Mouse (Mus musculus) heart, postnatal 4 days (tissue): ENCODE measurements around the gene Olfr1393. TPM values are rescaled to one million over a fixed set of nuclear protein-coding genes. Genes with fewer than 3 reads are reported as not detected.

Experiments used
- DNase-seq: peaks from one replicate; pipeline ENCODE4 v3.0.0; 2021
- total RNA-seq, 2 experiments: library from RNA; stranded (reverse); gene quantifications; 2 replicates each; pipeline ENCODE4 v1.2.3; 2021

The Olfr1393 gene
- total RNA-seq: under 1 TPM; 0.23 to 0.33 TPM

DNA sequence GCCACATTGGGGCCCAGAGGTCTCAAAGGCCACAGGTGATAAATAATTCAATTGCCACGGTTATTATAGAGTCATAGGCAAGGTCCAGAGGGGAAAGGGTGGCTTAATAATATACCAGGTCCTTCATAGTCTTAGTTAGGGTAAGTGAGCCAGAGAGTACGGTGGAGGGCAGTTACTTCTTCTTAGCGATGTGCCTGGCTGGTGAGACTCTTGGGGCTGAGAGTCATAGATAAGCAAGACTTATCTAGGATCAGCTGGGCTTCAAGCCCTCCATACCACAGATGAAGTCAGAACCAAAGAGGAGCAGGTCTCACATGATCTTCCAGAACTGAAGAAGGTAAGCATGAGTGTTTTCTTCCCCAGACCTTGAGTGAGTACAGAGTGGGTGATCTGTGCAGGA lies at the start of gene Olfr1393:
Gene Olfr1393, plus strand, starts transcription at position 83 of the 400 bp plus-strand sequence.
- no peak for DNase-seq

DNA sequence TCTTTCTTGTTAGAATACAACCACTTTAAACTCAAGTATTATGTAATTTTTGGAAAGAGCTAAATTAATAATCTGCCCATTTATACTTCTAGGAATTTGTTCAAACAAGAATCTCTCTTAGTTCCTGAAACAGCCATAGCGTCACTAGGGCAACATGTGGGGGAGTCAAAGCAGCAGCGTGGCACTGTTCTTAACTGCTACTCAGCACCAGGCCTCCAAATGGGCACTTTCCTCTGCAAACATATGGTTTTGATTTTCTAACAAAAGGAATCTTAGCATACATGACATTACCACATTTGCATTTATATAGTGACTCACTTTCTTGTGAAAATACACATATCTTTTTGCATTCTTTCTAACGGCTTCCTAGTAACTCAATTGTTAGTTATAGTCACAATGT lies 45.3 kb upstream of the Olfr1393 start:
- DNase-seq: no peak

DNA sequence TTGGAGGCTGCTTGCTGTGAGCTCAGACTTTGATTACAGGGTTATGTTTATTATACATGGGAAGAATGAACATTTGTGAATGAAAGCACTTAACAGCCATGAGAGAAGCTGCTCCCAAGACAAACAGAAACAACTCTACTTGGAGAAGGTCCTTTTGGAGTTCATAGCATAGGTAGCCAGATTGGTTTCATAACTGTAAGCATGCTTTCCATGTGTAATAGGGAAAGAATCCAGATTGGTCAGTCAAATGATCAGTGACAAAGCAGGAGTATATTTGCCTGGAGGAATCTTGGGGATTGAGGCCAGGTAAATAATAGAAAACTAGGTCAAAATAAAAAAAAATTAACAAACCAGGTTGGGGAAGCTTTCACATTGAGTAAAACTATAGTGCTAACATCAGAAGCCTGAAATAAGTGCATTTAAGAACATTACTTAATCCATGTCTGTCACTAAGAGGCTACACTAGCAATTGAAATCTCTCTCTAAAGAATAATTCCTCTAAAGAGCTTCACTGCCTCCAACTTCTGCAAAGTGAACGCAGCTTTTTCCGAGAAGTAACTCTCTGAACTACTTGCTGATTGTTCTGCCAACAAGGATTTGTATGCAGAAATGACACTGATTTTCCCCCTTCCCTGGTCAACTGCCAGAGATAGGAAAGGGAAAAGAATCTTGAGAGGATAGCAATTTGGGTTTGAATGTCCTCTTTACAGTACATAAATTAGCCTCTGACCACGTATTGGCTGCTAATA lies 42.5 kb upstream of the Olfr1393 start:
- DNase-seq: no peak

- no peak for DNase-seq
These were observed 41.2 kb upstream of the Olfr1393 start for GRCm38 (mm10) chr11:49236891-49237290.

GRCm38 (mm10) chr11:49237532-49237931 lies 40.6 kb upstream of the Olfr1393 start:
- DNase-seq: no peak

GRCm38 (mm10) chr11:49240310-49240709 lies 37.8 kb upstream of the Olfr1393 start:
- DNase-seq: no peak

GRCm38 (mm10) chr11:49240874-49241273 lies 37.2 kb upstream of the Olfr1393 start:
- DNase-seq: no peak

DNA sequence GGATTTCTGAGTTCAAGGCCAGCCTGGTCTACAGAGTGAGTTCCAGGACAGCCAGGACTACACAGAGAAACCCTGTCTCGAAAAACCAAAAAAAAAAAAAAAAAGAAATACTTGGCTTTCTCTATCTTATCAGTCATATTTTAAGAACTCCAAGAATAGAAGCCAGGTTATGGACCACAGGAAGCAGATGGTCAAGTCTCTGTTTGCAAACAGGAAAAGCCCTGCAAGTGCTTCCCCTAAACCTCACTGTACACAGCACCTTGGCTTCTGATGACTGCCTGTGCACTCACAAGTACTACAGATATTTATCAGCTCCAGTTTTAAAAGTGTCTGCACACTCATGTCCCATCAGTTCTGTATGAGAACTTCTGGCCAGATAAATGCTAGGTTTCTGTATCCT lies 36.6 kb upstream of the Olfr1393 start:
- no peak for DNase-seq

DNA sequence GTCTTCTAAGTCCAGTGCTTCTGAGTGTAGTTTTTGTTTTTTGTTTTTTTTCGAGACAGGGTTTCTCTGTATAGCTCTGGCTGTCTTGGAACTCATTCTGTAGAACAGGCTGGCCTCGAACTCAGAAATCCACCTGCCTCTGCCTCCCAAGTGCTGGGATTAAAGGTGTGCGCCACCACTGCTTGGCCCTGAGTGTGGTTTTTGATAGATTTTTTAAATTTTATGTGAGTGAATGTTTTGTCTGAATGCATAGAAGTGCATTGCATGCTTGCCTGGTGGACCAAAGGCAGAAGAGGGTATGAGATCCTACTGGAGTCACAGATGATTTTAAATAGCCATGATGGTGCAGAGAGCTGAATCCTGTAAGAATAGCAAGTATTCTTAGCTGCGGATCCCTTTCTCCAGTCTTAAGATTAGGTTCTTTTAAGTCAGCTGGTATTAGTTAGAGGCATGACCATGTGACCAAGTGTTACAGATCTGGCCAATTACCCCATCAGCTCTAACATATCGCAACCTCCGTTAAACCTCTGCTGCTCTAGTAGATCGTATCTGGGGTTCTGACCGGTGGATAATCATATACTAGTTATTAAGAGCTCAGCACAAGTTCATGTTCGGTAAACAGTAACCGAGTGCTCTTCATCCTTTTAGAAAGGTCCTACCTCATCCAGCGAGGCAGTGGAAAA lies 35.0 kb upstream of the Olfr1393 start:
- no peak for DNase-seq

DNA sequence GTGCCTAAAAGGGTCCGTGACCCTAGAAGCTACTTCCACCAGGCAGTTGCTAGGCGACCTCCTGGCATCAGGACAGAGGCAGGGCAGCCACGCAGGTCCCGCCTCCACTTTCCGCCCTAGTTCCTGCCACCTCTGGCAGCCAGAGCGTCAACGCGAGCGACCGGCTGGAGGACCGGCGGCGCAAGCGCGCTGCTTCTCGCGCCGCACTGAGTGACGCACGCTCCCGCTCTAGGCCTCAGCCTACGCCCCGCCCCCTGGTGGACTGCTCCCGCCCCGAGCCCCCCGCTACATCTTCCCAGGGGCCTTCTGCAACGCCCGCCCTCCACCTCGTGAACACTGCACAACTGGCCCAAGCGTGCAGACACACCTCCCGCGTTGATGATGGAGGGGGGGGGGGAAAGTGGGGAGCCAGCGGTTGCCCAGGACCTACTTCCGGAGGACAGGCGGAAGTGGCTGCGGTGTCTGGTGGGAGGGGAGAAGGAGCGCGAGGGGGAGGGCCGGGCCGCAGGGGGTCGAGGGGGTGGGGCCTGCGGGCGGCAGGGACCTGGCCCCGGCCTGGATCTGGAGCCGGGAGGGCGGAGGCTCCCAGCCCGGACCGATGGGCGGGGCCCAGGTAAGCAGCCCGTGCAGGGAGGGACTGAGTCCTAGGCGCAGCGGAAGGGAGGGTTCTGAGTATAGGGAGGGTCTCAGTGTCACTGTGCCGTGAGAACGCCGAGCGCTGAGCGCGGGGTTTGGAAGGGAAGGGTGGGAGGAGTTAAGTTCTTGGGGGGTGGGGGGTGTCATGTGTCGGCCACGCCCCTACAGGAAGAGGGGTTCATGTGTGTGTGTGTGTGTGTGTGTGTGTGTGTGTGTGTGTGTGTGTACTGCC lies 34.1 kb upstream of the Olfr1393 start, which contains the start of gene Mgat1:
Gene Mgat1, plus strand, starts transcription at position 465 of the 868 bp plus-strand sequence.
- DNase-seq: peak; percentile 96

- no peak for DNase-seq
These were observed 33.5 kb upstream of the Olfr1393 start for GRCm38 (mm10) chr11:49244595-49244930.

DNA sequence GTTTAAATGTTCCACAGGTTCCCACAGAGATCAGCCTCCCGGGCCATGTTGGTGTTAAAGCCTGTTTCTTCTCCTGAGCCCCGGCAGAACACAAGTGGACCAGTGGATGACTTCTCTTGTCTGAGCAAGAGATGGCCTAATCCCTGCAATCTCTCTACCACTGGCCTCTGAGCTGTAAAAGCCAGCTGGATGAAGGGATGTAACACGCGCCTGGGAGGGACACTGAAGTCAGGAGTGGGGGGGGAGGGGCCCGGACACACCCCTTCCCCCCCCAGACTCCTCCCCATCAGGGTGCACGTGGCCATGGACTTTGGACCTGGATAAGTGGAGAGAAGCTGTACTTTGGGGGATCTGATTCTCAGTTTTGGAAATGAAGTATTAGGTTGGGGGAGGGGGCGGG lies 32.9 kb upstream of the Olfr1393 start:
- no peak for DNase-seq

- no peak for DNase-seq
These were observed 32.3 kb upstream of the Olfr1393 start for GRCm38 (mm10) chr11:49245634-49246415.

DNA sequence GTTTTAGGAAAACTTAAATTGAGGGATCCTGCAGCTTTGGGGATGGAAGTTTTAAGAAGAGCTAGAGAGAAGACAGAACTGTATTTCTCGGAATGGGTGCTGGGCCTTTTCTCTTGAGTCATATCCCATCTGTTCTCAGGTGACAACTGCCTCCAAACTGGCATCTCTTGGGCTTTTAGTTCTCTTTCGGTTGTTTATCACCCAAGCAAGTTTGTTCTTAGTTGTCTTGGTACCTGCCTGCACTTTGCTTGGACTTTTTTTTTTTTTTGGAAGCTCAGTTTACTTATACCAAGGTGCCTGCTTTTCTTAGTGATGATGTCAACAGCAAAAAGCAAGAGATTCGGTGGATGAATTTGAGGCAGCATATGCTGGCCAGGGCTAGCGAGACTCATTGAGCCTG lies 31.6 kb upstream of the Olfr1393 start:
- DNase-seq: no peak

GRCm38 (mm10) chr11:49247255-49247654 lies 30.8 kb upstream of the Olfr1393 start:
- no peak for DNase-seq

GRCm38 (mm10) chr11:49248226-49248973 lies 29.7 kb upstream of the Olfr1393 start:
- DNase-seq: peak; percentile 66

DNA sequence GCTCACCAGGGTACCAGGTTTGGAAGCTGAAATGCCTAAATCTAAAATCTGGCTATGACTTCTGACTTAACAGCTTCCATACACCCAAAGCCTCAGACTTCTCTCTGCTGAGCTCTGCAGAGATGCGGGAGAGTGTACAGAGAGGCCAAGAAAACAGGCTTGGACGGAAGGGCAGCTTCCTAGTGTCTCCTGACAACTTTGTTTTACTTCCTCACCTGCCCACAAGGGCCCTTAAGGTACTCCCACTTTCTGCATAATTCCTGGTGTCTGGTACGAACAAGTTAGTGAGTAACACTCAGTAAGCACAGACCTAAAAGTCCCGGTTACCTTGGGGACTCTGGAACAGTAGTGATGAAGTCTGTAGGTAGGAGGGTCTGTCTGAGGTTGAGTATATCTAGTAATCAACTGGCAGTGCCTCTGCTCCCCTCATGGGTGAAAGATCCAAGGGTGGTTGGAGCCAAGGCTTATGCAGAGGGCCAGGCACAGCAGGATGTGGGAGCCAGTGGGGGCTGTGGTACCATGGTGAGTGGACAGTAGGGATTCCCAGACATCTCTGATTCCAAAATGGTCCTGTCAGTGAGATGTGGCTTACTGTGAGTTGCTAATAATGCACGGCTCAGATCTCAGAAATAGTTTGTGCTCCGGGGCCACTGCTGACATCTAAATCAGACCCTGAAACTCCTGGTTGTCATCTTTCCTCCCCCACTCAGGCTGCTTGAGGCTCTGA lies 29.0 kb upstream of the Olfr1393 start:
- no peak for DNase-seq

DNA sequence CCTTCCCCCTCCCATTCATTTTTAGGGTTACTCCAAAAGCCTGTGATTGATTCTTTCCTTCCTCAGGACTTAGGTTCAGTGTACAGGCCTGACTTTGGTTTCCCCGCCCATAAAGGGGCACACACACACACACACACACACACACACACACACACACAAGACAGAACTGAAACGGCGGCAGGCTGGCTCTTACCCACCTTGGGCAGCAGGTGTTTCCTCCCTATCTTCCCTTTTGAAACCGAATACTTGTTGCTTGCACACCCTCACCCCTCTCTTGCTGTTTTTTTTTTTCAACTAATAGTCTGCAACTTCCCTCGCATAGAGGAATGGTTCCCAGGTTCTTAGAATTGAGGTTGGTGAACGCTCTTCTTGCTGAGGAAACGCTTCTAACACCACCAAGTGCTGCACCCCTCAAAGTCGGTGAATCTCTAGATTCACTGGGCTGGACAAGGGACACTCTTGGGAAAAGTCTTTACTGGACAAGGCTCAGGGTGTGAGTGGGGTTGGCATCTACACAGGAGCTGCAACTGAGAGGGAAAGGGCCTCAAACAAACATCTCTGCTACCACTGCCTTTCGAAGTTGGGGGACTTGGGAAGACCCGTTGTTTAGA lies 28.2 kb upstream of the Olfr1393 start:
- DNase-seq: no peak

GRCm38 (mm10) chr11:49250422-49251379 lies 27.4 kb upstream of the Olfr1393 start:
- DNase-seq: peak; percentile 92
